Mouse (Mus musculus) brain, embryonic 14.5 days (tissue): ENCODE data around the gene Usp40. TPM values are rescaled to one million over a fixed set of nuclear protein-coding genes. Genes with fewer than 3 reads are reported as not detected.
A peak's percentile ranks its signal among the peaks of the same experiment; 100 is the strongest.
"Not testable (repeated sequence)": the region's sequence is repeated elsewhere in the genome, so short reads cannot be mapped to it uniquely, and the experiment has no call there.

ENCODE experiments used
- DNase-seq: peaks from one replicate; pipeline ENCODE4 v3.0.0-alpha.2; 2011; ENCODE audit warnings: low read depth
- CTCF ChIP-seq: fragments of 200-500 bp; IDR thresholded peaks from 2 replicates; pipeline ENCODE4 v1.5.1; 2012; ENCODE audit warnings: inconsistent platforms, mild to moderate bottlenecking, moderate library complexity, borderline replicate concordance; ENCODE audit not compliant: insufficient read depth, insufficient read length; ENCODE audit errors: extremely low read depth
- POLR2A ChIP-seq: fragments of 200-500 bp; IDR thresholded peaks from 2 replicates; pipeline ENCODE4 v1.6.1; 2012; ENCODE audit warnings: mild to moderate bottlenecking, inconsistent platforms, borderline replicate concordance; ENCODE audit not compliant: poor library complexity, insufficient read depth, insufficient read length, severe bottlenecking; ENCODE audit errors: extremely low read depth
- polyA plus RNA-seq: library from polyadenylated mRNA; depleted of rRNA; stranded (reverse); fragments of >200 nt; gene quantifications from 2 replicates; pipeline ENCODE4 v1.2.3, GENCODE M21; 2012; rRNA removed

Gene Usp40
- 21.4 and 23.5 TPM in 2 replicates for polyA plus RNA-seq

GRCm38 (mm10) chr1:88008211-88008697 is at the start of gene Usp40:
Usp40 (minus strand) TSS chr1:88008551.
- TF ChIP-seq CTCF (no peak), POLR2A (peak; percentile 62)
- DNase-seq: peak; percentile 93

DNA sequence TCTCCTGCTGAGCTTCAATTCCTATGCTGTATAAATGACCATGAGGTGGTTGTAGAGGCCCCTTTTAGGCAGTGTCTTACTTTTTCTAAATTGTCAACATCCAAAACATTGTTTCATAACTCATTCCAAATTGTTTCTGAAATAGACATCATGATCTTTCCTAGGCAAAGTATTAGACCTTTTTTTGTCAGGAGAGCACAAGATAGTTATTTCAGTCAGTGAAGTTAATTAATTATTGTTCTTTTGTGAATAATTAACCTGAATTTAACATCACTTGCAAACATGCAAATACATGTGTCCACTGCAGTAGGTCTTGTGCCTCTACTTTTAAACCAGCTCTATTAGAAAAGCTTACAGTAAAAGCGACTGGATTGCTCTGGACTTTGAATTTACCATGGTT is 46.7 kb upstream of the Usp40 start, which contains the start of gene Ugt1a10:
Gene Ugt1a10, plus strand, starts transcription at position 301 of the 400 bp plus-strand sequence.
- no peak for DNase-seq
- TF ChIP-seq POLR2A (no peak), CTCF (no peak)

DNA sequence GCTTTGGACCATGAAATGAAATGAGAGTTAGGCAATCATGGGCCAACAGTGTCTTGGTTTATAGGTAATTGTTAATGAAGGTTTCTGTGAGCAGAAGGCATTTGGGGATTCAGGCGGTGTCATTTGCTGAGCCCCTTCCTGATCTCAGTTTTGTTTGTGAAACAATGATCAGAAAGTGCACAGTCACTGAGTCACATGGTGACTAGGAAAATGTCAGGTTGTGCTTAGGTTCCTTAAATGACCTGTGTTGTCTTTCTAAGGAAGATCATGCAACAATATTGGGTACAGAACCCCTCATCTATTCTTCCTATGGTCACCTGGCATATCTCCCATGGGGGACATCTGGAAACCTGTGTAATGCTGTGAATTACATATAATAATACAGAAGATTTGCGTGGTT is 39.1 kb upstream of the Usp40 start:
- not testable (repeated sequence) for DNase-seq

DNA sequence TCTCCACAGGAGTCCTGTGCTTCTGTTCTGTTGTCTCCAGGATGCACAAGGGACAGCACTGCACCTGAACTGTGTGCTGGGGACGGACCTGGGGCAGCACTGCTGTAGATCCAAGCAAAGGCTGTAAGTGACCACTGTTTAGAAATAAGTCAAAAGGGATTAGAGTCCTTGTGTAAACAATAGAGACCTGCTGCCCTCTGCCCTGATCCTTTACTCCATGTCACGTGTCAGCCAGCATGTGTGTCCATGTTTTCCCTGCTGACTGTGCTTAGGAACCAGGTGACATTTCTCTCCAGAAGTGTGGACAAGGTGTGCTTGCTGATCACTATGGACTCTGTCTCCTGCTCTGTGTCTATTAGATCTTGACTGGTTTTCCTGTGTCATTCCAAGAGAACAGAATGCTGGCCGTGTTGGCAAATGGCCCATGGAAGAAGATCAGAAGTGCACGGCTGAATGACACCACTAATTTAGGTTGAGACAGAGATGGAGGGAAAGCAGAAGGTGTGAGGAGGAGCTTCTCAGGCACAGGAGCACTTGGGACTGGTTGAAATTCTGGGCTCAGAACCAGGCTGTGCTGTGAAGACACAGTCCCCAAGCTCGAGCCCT is 36.6 kb upstream of the Usp40 start:
- DNase-seq: not testable (repeated sequence)

- not testable (repeated sequence) for DNase-seq
These were observed 34.7 kb upstream of the Usp40 start for GRCm38 (mm10) chr1:88043044-88043443.

DNA sequence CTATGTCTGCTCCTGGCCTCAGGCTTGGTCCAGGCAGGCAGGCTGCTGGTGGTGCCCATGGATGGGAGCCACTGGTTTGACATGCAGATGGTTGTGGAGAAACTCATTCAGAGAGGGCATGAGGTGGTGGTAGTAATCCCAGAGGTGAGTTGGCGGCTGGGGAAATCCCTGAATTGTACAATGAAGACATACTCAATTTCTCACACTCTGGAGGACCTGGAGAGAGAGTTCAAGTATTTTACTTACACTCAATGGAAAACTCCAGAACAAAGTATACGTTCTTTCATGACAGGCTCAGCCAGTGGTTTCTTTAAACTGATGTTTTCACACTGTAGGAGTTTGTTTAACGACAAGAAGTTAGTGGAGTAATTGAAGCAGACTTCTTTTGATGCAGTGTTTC is 16.9 kb upstream of the Usp40 start:
- DNase-seq: not testable (repeated sequence)

DNA sequence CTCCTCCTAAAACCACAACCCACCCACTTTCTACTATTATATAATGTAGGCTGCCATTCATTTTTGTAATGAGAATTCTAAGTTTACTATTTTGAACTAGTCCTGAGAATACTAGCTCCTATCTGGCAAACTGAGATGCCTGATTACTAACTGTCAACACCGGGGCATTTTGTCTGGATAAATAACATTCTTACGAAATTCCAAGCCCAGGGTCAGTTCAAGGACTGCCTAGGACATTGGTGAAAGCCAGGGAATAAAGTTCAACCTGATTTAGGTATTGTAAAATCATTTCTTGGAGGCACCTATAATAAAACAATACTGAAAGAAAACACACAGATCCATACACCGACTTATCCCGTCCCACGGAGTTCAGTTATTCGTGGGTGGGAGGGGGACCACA is 7.0 kb upstream of the Usp40 start:
- no peak for TF ChIP-seq POLR2A
- DNase-seq: no peak

DNA sequence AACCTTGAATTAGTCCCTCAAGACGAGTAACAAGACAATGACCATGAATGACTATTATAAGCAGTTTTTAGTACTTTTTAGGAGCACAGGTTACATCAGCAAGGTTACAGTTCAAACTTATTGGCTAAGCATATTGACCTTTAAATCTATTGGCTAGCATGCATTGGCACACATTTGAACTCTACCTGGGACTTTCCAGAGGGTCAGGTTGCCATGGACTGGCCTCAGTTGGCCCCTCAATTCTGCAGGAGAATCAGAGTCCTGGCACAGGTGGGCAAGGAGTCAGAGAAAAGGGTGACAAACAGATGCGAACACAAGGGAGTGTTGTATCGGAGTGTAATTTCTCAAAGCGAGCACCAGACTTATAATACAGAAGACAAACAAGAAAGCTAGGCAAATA is 6.3 kb upstream of the Usp40 start:
- TF ChIP-seq POLR2A (no peak), CTCF (no peak)
- DNase-seq: no peak

DNA sequence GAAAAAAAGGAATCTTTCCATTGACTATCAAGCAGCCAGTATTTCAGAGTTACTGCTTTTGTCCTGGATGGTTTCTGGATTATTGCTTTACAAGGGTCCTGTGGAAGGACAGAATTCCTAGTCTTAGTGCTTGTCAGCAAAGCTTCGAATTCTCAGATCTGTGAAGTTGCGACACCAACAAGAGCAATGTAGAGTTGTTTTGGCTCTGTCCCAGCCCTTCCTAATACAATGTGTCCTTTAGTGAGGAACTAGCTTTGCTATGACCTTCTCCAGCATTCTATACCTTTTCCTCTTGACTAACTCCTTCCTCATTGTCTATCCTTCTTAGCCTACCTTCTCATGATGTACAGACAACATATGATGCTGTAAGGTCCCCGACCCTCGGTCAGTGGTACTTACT is 5.8 kb upstream of the Usp40 start:
- DNase-seq: no peak
- no peak for TF ChIP-seq POLR2A

DNA sequence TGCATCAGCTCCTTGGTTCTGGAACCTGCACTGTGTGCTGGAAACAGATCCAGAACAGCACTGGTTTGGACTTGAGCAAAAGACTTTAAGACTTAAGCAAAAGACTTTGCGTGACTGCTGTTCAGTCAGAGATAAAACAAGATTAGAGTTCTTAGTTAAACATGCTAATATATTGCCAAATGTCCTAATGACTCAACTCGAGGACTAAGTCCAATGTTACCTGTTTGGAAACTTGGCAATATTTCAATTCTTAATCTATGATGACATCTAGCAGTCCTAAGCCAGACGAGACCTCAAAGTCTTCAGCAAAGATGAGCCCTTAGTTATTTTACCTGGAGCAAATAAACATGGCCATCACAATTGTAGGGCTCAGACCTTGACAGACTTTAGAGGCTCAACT is 5.4 kb upstream of the Usp40 start:
- DNase-seq: no peak
- TF ChIP-seq CTCF: no peak
- no peak for TF ChIP-seq POLR2A

- DNase-seq: no peak
- TF ChIP-seq CTCF: no peak
- no peak for TF ChIP-seq POLR2A
These were observed 1.2 kb upstream of the Usp40 start for GRCm38 (mm10) chr1:88009521-88009920.

DNA sequence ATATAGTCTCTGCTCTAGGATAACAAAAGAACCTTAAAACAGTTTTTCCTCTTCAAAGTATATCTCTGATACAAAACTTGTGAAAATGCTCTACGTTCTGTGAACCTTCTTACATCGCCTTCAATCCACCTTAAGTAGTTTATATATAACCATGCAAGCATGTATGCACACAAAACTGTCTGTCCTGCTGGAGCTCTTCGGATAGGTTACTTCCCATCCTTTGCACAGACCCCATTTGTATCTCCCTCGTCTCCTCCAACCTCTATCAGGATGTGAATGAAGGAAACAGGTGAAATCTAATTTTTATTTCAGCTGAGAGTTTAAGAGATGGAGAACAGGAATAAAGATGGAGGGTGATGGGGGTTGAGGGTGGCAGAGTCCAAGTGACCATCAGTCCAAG is 384 bp upstream of the Usp40 start:
- DNase-seq: no peak
- TF ChIP-seq CTCF (no peak), POLR2A (no peak)

- no peak for DNase-seq
- no peak for TF ChIP-seq CTCF
- no peak for TF ChIP-seq POLR2A
These were observed 600 bp downstream of the Usp40 start for GRCm38 (mm10) chr1:88007692-88008210.
